Mouse (Mus musculus) spleen, postnatal 10 days (tissue): Measurements from ENCODE around the gene Tusc2.
A peak's percentile ranks its signal among the peaks of the same experiment; 100 is the strongest.
"Not testable (repeated sequence)": the region's sequence is repeated elsewhere in the genome, so short reads cannot be mapped to it uniquely, and the experiment has no call there.

Source experiments
- DNase-seq, 2 experiments: peaks; one replicate each; pipeline ENCODE4 v3.0.0; 2021 to 2022; ENCODE audit warnings: low spot score in 2 of 2

Tusc2 gene

DNA sequence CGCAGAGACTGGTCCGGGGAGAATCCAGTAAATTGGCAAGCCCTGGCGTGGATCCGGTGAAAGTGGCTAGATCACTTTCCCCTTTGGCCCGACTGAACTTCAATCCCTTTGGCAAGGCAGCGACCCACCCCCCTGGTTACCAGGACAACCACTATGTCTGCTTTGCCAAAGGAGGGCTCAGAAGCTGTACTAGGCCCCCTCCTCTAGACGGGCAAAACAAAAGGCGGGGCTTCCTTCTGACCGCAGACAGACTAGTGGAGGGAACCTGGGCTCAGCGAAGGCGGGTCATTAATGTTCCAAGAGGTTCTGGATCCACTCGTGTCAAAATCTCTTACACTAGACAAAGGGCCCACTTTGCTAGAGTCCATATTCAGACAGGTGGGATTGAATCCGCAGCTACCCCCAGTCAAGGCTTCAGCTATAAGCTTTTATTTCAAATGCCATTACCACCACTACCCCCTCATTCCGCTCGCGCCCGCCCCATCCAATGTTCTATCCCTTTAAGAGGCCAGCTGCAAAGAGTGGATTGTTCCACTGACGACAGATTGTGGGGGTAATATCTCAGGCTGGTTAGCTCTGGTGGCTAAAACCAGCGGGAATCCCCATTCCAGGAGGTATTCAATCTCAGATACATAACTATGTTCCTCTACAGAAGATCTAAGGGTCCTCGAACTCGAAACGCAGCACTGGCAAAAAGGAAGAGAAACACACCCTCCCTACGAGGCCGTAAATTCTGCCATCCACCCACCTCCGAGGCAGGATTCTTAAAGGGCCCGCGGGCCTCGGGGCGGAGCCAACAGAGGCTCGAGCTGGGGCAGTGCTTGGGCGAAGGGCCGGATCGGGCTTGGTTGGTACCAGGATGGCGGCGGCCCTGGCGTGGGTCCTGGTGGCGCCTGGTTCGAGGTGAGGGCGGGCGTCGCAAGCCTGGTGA lies 5.5 kb downstream of the Tusc2 start:
- DNase-seq: peak; percentile 83 to 88

DNA sequence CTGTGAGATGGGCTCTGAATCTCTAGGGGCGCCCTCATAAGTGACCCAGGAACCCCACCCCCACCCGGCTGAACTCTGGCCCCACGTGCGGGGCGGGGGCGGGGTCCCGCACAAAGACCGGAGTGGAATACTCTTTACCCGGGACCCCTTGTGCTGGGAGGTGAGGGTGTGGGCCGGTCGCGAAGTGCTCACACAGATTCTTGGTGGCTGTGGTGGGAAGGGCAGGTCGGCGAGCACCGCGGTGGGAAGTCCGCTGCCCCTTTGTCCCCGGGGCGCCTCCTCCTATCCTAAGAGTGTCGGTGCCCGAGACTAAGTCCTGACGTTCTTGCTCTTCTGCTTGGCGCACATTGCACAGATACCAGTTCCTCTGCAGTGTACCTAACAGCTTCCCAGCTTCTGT lies 6.2 kb downstream of the Tusc2 start:
- peak in 1 of 2 experiments; percentile 58 for DNase-seq

DNA sequence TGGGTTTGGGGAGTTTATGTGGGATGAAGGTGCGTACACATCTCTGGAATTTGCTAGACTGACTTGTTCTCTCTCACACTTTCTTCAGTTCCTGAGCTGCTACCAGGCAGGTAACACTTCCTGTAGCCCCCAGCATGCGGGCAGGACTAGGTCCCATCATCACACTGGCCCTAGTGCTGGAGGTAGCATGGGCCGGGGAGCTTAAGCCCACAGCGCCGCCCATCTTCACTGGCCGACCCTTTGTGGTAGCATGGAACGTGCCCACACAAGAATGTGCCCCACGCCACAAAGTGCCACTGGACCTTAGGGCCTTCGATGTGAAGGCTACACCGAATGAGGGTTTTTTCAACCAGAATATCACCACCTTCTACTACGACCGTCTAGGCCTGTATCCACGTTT lies 7.0 kb downstream of the Tusc2 start:
- no peak for DNase-seq

DNA sequence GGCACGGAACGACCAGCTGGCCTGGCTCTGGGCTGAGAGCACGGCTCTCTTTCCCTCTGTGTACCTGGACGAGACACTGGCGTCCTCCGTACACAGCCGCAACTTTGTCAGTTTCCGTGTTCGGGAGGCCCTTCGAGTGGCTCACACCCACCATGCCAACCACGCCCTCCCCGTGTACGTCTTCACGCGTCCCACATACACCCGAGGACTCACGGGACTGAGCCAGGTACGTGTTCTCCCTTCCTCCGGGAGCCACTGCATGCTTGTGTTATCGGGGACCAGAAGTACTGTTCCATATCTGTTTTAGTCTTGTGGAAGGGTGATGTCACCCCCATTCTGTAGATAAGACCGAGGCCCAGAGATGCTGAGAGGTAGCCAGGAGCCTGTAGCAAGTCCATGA lies 7.8 kb downstream of the Tusc2 start:
- peak in 1 of 2 experiments; percentile 25 for DNase-seq

DNA sequence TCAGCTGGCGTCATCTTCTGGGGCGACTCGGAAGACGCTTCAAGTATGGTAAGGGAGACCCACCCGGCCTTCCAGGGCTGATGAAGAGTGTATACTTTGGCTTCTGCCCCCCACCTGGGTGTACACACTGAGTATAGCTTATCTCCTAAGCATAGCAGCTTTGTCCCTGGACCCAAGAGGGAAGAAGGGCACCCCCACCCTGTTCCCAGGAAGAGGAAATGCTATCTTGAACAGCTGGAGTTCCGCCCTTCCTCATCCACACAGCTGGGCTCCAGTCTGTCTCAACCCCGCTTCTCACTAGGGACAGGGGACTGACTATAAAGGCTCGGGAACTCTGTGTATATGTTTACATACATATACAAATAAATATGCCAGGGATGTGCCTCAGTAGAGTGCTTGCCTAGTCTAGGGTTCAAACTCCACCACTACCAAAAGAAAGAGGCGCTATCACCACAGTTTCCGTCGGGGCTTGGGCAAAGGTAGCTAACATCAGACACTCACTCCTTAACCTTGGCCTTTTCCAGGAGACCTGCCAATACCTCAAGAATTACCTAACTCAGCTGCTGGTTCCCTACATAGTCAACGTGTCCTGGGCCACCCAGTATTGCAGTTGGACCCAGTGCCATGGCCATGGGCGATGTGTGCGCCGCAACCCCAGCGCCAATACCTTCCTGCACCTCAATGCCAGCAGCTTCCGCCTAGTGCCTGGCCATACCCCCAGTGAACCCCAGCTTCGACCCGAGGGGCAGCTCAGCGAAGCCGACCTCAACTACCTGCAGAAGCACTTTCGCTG lies 8.7 kb downstream of the Tusc2 start:
- no peak for DNase-seq

DNA sequence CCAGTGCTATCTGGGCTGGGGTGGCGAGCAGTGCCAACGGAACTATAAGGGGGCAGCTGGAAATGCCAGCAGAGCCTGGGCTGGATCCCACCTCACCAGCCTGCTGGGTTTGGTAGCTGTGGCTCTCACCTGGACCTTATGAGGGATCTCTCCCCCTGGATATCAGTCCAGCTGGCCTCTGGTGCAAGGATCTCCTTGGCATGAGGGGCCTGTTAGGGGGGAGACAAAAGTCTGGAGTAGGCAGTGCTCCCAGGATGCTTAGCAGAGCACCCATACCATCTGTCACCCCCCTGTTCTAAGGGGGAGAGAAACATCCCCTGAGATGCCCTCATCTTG lies 9.2 kb downstream of the Tusc2 start:
- DNase-seq: no peak

DNA sequence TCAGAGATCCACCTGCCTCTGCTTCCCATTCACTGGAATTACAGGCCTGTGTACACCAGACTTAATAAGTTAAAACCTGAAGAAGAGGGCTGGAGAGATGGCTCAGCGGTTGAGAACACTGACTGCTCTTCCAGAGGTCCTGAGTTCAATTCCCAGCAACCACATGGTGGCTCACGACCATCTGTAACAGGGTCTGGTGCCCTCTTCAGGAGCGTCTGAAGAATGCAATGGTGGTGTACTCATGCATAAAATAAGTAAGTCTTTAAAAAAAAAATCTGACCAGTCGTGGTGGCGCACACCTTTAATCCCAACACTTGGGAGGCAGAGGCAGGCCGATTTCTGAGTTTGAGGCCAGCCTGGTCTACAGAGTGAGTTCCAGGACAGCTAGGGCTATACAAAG lies 10.7 kb downstream of the Tusc2 start:
- not testable (repeated sequence) for DNase-seq

DNA sequence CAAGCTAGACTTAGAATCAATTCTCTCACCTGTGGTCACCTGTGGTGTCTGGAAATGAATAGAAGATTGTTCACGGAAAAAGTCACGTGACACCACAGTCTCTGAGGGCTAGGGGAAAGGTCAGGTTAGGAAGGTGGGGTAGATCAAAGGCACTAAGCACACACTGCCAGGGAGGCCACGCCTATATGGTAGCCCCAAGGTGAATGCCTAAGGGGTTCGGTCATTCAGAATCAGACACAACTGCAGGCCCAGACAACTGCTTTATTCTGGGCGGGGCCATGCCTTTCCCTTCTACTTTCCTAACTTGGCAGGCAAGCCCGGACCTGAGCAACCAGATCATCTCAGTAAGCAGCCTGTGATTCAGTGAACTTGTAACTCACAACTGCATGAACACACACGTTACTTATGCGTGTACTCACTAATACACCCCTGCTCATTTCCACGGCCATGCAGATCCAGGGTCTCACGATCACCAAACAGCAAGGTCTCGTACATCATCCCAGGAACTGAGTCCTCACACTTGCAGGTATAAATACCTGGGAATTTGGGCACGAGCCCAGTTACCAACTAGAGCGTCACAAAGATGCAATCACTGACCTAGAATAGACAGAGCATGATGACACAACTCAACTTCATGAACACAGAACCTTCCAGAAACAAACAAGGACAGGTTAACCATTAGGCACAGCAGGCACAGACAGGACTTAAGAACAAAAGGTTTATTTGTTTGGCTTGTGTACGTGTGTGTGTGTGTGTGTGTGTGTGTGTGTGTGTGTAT lies 12.7 kb downstream of the Tusc2 start:
- no peak for DNase-seq

DNA sequence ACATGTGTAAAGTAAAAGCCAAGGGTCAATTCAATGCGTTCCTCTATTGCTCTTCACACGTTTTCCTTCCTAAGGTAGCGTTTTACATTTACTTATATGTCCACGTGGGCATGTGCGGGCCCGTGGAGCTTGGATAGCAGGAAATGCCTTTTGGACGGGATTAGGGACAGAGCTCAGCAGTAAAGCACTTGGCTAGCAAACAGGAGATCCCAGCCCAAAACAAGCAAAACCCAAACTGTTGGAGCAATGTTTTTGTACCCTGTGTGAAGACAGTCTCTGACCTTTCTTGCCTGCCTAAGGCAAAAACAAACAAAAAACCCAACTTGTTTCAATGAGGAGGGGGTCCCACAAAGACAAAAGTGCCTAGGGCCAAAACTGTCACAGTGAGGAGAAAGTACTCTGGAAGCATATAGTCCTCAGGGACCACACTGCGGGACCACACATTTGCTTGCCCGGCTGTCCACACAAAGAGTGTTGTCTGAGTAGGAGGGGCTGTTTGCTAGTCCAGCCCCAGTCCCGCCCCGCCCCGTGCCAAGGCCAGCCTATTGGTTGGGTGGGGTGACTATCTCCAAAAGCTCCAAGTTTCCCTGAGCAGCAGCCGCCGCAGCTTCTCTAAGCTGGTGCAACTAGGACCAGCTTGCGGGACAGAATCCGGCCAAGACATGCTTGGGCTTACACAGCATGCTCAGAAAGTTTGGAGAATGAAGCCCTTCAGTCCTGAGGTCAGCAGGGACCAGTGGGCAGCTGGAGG lies 13.5 kb downstream of the Tusc2 start, which contains the start of gene Hyal1:
TSS of gene Hyal1 (plus strand) at position 571 of the 751 bp plus-strand sequence.
- peak; percentile 69 to 86 for DNase-seq

DNA sequence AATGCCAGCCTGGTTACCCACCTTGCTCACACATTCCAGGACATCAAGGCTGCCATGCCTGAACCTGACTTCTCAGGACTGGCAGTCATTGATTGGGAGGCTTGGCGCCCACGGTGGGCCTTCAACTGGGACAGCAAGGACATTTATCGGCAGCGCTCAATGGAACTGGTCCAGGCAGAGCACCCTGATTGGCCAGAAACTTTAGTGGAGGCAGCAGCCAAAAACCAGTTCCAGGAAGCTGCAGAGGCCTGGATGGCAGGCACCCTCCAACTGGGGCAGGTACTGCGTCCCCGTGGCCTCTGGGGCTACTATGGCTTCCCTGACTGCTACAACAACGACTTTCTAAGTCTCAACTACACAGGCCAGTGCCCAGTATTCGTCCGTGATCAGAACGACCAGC lies 14.8 kb downstream of the Tusc2 start:
- DNase-seq: no peak

DNA sequence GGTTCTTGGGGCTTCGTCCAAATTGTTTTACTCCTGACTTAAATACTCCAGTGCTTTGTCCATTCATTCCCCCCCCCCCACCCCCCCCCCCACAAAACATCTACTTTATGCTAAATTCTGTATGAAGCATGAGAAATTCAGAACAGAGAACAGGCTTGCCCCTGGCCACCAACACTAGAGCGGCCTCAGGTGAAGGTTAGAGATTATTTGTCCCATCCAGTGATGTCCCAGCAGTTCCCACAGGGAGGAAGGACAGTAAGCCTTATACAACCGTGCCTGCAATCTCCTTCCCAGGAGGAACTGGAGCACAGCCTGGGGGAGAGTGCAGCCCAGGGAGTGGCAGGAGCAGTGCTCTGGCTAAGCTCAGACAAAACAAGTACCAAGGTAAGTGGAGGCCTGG lies 15.5 kb downstream of the Tusc2 start, which contains the start of gene Naa80:
TSS of gene Naa80 (plus strand) at position 301 of the 400 bp plus-strand sequence.
- DNase-seq: no peak

DNA sequence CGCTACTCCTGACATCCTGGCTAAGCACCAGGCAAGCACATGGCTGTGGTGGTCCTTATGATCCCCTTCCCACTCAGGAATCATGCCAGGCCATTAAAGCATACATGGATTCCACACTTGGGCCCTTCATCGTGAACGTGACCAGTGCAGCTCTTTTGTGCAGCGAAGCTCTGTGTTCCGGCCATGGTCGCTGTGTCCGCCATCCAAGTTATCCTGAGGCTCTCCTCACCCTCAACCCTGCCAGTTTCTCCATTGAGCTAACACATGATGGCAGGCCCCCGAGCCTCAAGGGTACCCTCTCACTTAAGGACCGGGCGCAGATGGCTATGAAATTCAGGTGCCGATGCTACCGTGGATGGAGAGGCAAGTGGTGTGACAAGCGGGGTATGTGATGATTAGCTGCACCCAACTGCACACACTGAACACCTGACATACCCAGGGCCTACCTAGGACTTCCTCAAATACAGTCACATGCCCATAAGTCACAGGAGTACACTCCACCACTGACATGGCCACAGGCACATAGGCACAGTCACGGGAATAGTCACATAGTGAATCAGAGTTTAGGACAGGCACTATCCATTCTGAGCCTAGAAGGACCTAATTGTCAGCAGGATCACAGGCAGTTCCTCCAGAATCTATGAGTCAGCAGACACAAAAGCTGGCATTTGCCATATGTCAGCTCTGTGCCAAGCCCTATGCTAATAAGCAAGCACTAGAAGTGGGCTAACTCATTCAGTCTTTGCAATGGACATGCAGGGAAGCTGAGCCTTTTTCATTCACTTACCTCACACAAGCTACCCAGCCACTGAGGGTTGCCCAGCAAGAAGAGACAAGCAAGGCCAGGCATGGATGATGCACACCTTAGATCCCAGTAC lies 16.2 kb downstream of the Tusc2 start:
- DNase-seq: no peak

DNA sequence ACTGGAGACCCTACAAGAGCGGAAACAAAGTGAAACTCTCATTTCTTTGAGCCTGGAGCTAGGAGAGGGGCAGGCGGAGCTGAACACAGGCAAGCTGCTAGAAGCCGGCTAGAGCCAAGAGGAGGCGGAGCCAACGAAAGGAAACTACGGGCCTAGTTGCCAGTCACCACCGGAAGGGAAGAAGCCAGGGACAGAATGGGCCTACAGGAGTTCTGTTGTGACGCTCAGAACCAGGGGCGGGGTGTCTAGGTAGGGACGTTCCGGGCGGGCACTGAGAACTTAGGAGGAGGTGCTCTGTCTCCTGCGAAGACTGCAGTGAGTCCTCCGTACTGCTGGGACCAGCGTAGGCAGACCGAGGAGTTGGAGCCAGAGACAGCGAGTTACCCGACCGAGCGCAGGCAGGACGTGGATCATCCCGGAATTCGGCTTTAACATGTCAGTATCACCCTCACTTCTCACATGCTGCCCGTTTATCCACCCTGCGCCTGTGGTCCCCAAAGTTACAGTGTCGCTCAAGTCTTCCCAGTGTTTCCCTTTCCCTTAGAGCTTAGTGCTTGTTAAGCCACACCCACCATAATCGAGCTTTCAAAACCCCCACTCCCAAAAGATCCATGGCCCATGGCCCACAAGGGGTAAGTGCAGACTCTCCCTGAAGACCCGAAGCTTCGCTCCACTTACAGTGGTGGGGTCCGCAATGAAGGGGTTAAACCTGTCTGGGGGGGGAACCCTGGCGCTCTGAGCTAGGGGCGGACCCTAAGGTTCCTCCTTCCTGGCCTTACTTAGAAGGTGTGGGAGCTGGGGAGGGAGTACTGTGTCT lies 17.7 kb downstream of the Tusc2 start, which contains the start of gene Hyal3:
TSS of gene Hyal3 (plus strand) at position 318 of the 817 bp plus-strand sequence.
- peak; percentile 83 to 89 for DNase-seq

DNA sequence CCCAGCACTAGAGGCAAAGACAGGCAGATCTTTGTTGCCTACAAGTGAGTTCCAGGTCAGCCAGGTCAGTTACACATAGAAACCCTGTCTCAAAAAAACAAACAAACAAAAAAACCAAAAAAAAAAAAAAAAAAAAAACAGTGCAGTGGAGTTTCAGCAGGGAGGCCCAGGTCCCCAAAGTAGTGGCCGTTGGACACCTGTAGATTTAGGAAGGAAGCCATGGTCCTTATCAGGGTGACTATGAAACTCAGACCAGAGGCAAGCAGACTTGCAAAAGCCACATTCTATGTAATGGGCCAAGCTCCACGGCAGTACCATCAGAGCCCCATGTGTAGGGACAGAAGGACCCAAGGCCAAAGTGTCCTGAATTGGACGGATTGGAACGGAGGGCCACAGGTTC lies 18.5 kb downstream of the Tusc2 start:
- no peak for DNase-seq

DNA sequence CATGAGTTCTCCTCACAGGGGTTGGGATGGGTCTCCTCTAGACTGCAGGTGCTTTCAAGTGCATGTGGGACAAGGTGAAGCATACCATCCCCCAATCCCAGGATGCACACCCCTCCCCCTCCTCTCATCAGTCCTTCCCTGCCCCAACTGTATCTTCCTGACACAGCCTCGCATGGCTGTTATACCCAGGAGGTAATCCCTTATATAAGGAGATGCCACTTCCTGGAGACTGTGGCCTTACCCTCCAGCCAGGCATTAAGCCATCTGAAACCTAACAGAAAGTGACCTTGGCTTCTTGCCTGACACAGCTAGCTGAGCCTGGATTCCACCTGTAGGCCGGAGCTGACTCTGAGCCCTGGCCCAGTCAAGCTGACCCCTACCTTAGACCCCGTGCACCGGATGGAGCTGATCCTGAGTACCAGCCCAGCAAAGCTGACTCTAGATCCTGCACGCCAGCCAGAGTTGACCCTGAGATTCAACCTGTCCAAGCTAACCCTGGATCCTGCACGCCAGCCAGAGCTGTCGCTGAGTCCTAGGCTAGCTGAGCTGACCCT lies 19.5 kb downstream of the Tusc2 start:
- no peak for DNase-seq

DNA sequence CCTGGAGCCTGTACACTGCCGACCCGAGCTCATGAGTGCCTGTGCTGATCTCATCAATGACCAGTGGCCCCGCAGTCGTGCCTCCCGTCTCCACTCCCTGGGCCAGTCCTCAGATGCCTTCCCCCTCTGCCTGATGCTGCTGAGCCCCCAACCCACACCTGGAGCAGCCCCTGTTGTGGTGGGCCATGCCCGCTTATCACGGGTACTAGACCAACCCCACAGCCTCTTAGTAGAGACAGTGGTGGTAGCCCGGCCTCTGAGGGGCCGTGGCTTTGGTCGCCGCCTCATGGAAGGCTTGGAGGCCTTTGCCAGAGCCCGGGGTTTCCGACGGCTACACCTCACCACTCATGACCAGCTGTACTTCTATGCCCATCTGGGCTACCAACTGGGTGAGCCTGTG lies 20.1 kb downstream of the Tusc2 start:
- DNase-seq: no peak

DNA sequence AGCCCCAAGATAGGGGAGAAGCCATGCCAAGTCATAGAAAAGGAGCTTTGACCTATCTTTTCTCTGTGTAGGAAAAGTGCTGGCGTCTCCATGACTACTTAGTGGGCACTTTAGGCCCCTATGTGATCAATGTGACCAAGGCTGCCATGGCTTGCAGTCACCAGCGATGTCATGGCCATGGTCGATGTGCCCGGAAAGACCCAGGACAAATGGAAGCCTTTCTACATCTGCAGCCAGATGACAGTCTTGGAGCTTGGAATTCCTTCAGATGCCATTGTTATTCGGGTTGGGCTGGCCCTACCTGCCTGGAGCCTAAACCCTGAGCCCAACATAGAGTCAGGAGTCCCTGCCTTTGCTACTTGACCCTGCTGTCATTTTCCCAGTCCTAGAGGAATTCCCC lies 23.4 kb downstream of the Tusc2 start:
- no peak for DNase-seq

DNA sequence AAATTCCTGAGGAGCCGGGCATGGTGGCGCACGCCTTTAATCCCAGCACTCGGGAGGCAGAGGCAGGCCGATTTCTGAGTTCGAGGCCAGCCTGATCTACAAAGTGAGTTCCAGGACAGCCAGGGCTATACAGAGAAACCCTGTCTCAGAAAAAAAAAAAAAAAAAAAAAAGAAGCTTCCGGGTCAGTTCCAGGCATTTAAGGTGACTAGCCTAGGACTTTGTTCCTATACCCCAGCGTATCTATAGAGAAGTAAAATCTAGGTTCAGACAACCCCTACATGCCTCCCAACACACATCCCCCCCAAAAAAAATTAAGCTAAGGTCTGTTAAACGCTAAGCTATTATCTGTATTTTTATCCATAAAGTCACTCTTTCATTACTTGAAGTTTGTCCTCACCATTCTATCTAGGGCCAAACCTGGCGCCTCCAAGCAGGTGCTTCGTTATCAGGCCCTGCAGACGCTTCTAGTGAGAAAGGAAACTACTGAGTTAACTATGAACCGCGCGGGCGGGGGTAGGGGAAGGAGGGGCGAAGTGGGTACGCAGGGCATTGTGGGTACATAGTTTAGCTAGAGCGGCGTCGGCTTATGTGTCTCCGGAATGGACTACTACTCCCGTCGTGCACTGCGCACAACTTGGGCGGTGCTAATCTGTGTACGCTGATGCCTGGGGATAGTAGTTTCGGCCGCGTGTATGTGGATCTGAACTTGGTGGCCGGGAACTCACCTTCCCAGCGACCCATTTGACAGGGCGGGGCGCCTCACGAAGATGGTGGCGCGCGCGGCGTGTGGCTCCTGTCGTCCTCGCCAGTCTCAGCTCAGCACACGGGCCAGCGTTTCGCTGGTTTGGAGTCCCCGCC lies 24.1 kb downstream of the Tusc2 start, which contains the start of gene Ifrd2:
TSS of gene Ifrd2 (plus strand) at position 669 of the 859 bp plus-strand sequence.
- peak; percentile 97 to 100 for DNase-seq
